Mouse (Mus musculus): Measurements from ENCODE around the gene Tgfbrap1.
A peak's percentile ranks its signal among the peaks of the same experiment; 100 is the strongest.
"Not testable (repeated sequence)": the region's sequence is repeated elsewhere in the genome, so short reads cannot be mapped to it uniquely, and the experiment has no call there.

The Tgfbrap1 gene

GRCm38 (mm10) chr1:43015153-43015685, 83.2 kb downstream of the Tgfbrap1 start:
- not testable (repeated sequence) for DNase-seq (ENCODE audit: extremely low spot score)

GRCm38 (mm10) chr1:43010461-43010860, 88.0 kb downstream of the Tgfbrap1 start:
- DNase-seq (ENCODE audit: extremely low spot score): no peak

- no peak for DNase-seq (ENCODE audit: extremely low spot score)
Measured at GRCm38 (mm10) chr1:43006524-43006923, 91.9 kb downstream of the Tgfbrap1 start.

GRCm38 (mm10) chr1:43006051-43006514, 92.4 kb downstream of the Tgfbrap1 start:
- DNase-seq (ENCODE audit: extremely low spot score): peak; percentile 27
